Mouse (Mus musculus) intestine, postnatal 0 days (tissue): ENCODE measurements around the gene Sdsl. TPM values are rescaled to one million over a fixed set of nuclear protein-coding genes. Genes with fewer than 3 reads are reported as not detected.

Source experiments
- ATAC-seq: fragments of 200-750 bp; cut with Nextera tagmentation; 2 replicates; pipeline ENCODE4 v1.8.0; 2017; ENCODE audit warnings: mild to moderate bottlenecking, moderate TSS enrichment, moderate library complexity
- H3K27ac ChIP-seq: fragments of 300-500 bp; sonication (generic); 2 replicates; pipeline ENCODE4 v1.5.1; 2014; ENCODE audit warnings: mild to moderate bottlenecking, low read depth, low read length, moderate library complexity
- H3K27me3 ChIP-seq: fragments of 300-500 bp; sonication (generic); replicated peaks from 2 replicates; pipeline ENCODE4 v1.6.1; 2014; ENCODE audit warnings: low read length, mixed read lengths; ENCODE audit not compliant: control insufficient read depth, insufficient read depth
- H3K36me3 ChIP-seq: fragments of 300-500 bp; sonication (generic); 2 replicates; pipeline ENCODE4 v1.6.1; 2014; ENCODE audit warnings: mild to moderate bottlenecking, moderate library complexity; ENCODE audit not compliant: control insufficient read depth, insufficient read depth
- H3K4me1 ChIP-seq: fragments of 300-500 bp; sonication (generic); replicated peaks from 2 replicates; pipeline ENCODE4 v1.6.1; 2014; ENCODE audit warnings: antibody characterized with exemption, low read length, mixed read lengths; ENCODE audit not compliant: control insufficient read depth, insufficient read depth
- H3K4me2 ChIP-seq: fragments of 300-500 bp; sonication (generic); replicated peaks from 2 replicates; pipeline ENCODE4 v1.6.1; 2014; ENCODE audit warnings: low read depth, mild to moderate bottlenecking, moderate library complexity
- H3K4me3 ChIP-seq: fragments of 300-500 bp; sonication (generic); 2 replicates; pipeline ENCODE4 v1.5.1; 2014; ENCODE audit warnings: low read depth, low read length
- H3K9ac ChIP-seq: fragments of 300-500 bp; sonication (generic); 2 replicates; pipeline ENCODE4 v1.6.1; 2014; ENCODE audit warnings: mild to moderate bottlenecking, low read depth, low read length
- H3K9me3 ChIP-seq: fragments of 300-500 bp; sonication (generic); 2 replicates; pipeline ENCODE4 v1.6.1; 2016; ENCODE audit warnings: mixed run types; ENCODE audit not compliant: control insufficient read depth
- CTCF ChIP-seq: sonication (generic); IDR thresholded peaks from 2 replicates; pipeline ENCODE4 v1.5.1; 2016; ENCODE audit warnings: low read depth, mild to moderate bottlenecking, control low read depth, antibody characterized with exemption, moderate library complexity
- WGBS: fragments of 180-500 bp; shearing (Covaris S2); extraction: QIAGEN DNeasy Blood & Tissue Kit; methylation state at CpG from one replicate; pipeline ENCODE4 v1.1.7; 2014; 5-methylcytosine and 5-hydroxymethylcytosine counted together
- polyA plus RNA-seq: library from polyadenylated mRNA; unstranded; fragments of >200 nt; fragmentation: Nextera tagmentation; extraction: Ambion mirVana; gene quantifications from 2 replicates; pipeline ENCODE4 v1.2.1, GENCODE M21; 2015

Sdsl gene
- polyA plus RNA-seq, 1 experiment from 2014 or later, result 21.2 TPM

GRCm38 (mm10) chr5:120431001-120431583 lies 41.5 kb downstream of the Sdsl start:
- ATAC-seq, result no peak
- no peak overlapping the region for H3K9ac ChIP-seq
- no peaks in the 10 kb centered on the region for H3K36me3 ChIP-seq
- H3K4me3 ChIP-seq, result no peak overlapping the region
- no peak for TF ChIP-seq CTCF
- no peak overlapping the region for H3K4me2 ChIP-seq
- peaks cover 96% of the 10 kb centered on the region for H3K27me3 ChIP-seq
- 2% methylated on average over 30 of the region's 30 CpGs for WGBS
- H3K4me1 ChIP-seq, result no peaks in the 10 kb centered on the region
- no peaks in the 10 kb centered on the region for H3K9me3 ChIP-seq
- no peak overlapping the region for H3K27ac ChIP-seq

GRCm38 (mm10) chr5:120429692-120430091 lies 42.9 kb downstream of the Sdsl start:
- no peak for ATAC-seq
- H3K9me3 ChIP-seq, result no peaks in the 10 kb centered on the region
- no peak overlapping the region for H3K4me2 ChIP-seq
- no peaks in the 10 kb centered on the region for H3K4me1 ChIP-seq
- no peak for TF ChIP-seq CTCF
- H3K27ac ChIP-seq, result no peak overlapping the region
- no peak overlapping the region for H3K9ac ChIP-seq
- H3K27me3 ChIP-seq, result peaks cover 92% of the 10 kb centered on the region
- H3K4me3 ChIP-seq, result no peak overlapping the region
- WGBS, result 5% methylated on average over 6 of the region's 6 CpGs
- no peaks in the 10 kb centered on the region for H3K36me3 ChIP-seq

- H3K4me3 ChIP-seq, result no peak overlapping the region
- H3K27ac ChIP-seq, result no peak overlapping the region
- H3K27me3 ChIP-seq, result peaks cover 92% of the 10 kb centered on the region
- H3K4me2 ChIP-seq, result no peak overlapping the region
- no peak for ATAC-seq
- 1% methylated on average over 5 of the region's 6 CpGs for WGBS
- no peak overlapping the region for H3K9ac ChIP-seq
- no peaks in the 10 kb centered on the region for H3K36me3 ChIP-seq
- TF ChIP-seq CTCF, result no peak
- H3K4me1 ChIP-seq, result no peaks in the 10 kb centered on the region
- no peaks in the 10 kb centered on the region for H3K9me3 ChIP-seq
These were observed 43.6 kb downstream of the Sdsl start for GRCm38 (mm10) chr5:120428990-120429389.

- TF ChIP-seq CTCF, result no peak
- Histone ChIP-seq H3K9me3 (no peaks in the 10 kb centered on the region), H3K27me3 (peaks cover 92% of the 10 kb centered on the region)
These were observed 44.3 kb downstream of the Sdsl start for GRCm38 (mm10) chr5:120428189-120428838.

GRCm38 (mm10) chr5:120427451-120427938 lies 45.1 kb downstream of the Sdsl start:
- TF ChIP-seq CTCF, result no peak

More at GRCm38 (mm10) chr5:120428189-120428838, 44.3 kb downstream of the Sdsl start:
- H3K4me3 ChIP-seq, result no peak overlapping the region
- no peak for ATAC-seq
- WGBS, result 2% methylated on average over 21 of the region's 21 CpGs
- H3K27ac ChIP-seq, result no peak overlapping the region
- H3K36me3 ChIP-seq, result no peaks in the 10 kb centered on the region
- no peak overlapping the region for H3K4me2 ChIP-seq
- H3K4me1 ChIP-seq, result no peaks in the 10 kb centered on the region
- no peak overlapping the region for H3K9ac ChIP-seq

GRCm38 (mm10) chr5:120426572-120426971 lies 46.0 kb downstream of the Sdsl start:
- Histone ChIP-seq H3K27me3 (peaks cover 85% of the 10 kb centered on the region), H3K9me3 (no peaks in the 10 kb centered on the region), H3K9ac (no peak overlapping the region), H3K4me2 (no peak overlapping the region), H3K4me1 (no peaks in the 10 kb centered on the region), H3K36me3 (no peaks in the 10 kb centered on the region), H3K27ac (no peak overlapping the region), H3K4me3 (no peak overlapping the region)
- ATAC-seq, result no peak
- WGBS, result under 1% methylated on average over 10 of the region's 10 CpGs
- TF ChIP-seq CTCF, result no peak

More at GRCm38 (mm10) chr5:120427451-120427938, 45.1 kb downstream of the Sdsl start:
- H3K4me1 ChIP-seq, result no peaks in the 10 kb centered on the region
- H3K4me2 ChIP-seq, result no peak overlapping the region
- peaks cover 88% of the 10 kb centered on the region for H3K27me3 ChIP-seq
- H3K4me3 ChIP-seq, result no peak overlapping the region
- no peak overlapping the region for H3K27ac ChIP-seq
- WGBS, result under 1% methylated on average over 33 of the region's 33 CpGs
- ATAC-seq, result no peak
- H3K36me3 ChIP-seq, result no peaks in the 10 kb centered on the region
- H3K9ac ChIP-seq, result no peak overlapping the region
- no peaks in the 10 kb centered on the region for H3K9me3 ChIP-seq
